Mouse (Mus musculus): ENCODE measurements at regions not wholly inside any gene's neighbourhood (a gene's known extent, or its start where the extent isn't known, plus 50 kb on each side); places are given as distances from the start of the nearest gene placed in this dataset.

DNA sequence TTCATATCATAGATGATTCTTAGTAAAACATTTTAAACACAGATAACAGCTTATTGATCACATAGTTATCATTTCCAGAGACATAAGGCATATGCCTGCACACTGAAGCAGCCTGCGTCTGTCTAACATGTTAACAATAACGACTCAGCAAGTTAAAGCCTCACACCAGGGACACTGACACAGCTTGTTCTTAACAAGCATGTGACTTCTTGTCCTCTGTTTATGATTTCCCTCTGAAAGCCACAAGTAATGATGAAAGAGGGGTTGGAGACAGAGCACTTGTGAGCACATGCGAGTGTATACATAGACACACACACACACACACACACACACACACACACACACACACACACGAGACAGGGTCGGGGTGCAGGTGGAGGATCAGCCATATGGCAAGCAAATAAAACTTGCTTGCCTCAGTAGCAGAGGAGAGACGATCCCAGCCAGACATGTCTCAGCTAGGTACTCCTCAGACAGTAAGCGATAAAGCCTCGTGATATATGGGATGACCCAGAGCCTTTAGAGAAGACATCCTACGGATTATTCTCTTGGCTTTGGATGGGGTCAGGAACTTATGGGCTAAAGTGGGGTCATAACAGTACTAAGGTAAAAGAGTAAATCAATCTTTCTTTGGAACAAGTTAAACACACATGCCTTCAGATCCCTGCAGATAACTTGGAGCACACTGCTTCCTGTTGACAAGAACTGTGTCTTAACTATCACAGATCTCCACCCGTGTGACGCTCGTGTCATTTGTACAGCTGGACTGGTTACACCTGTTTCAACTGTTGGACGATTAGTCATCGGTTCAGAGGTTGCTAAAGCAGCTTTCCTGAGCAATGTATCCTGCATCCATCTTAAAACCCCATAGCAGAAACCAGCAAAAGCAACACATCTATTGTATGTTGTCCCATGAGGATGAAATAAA is 51.4 kb upstream of the Ralgps2 start:
- DNase-seq, result no peak

DNA sequence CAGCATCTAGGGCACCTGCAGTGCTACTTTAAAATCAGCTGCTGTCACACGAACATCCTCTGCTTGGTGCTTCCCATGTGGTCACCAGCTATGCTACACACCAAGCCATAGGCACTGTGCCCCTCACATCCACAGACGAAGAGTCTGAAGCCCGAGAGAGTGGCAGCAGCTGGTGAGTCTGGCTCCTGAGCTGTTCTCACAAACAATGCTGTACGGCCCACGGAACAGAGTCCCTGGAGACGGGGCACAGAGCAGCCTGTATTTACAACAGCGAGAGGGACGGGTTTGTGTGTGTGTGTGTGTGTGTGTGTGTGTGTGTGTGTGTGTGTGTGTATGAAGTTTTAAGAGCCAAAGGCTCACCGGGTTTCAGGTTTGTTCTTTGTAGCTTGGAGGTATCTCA is 50.7 kb upstream of the Ralgps2 start:
- no peak for DNase-seq

DNA sequence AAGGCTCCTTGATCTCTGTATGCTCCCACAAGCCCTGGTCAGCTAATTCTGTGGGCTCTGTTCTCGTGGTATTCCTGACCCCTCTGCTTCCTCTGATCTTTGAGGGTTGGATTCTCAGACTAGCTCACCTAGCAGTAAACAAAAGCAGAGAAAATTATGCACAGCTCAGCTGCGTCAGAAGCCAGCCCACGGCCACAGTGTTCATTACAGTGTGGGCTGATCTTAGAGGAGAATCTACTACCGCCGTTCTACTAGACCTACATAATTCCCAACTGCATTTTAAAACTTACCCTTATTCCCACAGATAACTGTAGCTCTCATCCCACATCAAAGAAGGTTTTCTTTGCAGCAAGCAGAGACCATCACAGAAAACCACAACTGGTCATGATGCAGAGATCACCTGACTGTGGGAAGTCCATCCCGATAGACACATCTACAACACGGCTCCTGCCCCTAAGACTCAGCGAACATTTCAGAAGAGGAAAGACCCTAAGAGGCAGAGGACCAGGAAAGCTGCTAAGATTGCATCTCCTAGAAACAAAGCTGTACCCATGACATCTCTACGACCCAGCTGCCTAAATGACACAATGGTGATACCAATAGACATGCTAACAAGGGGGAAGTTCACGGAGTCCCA is 49.8 kb upstream of the Ralgps2 start:
- no peak for DNase-seq
